ENCODE assay signal across 14 mouse cellular contexts in genomic region chr19:53538796-53539195, GRCm38 (mm10). TPM values are rescaled to one million over a fixed set of nuclear protein-coding genes. Genes with fewer than 3 reads are reported as not detected.
DNase-seq lines count a peak whose midpoint lies in the region; ATAC-seq lines count a peak whose summit lies in the region.
"Had no signal": no experiment of that assay in that cellular context is flagged by ENCODE, and none has a peak within 500 bp of the region (broad histone marks: within the 10 kb centered on the region; RNA-seq: fewer than 3 reads in every experiment).

No protein-coding gene starts in this region.

- no peaks in the 10 kb centered on the region for H3K4me1 ChIP-seq in kidney, embryonic 14.5 days (ENCODE audit: control insufficient read depth, insufficient read depth, low read length)
- H3K4me1 ChIP-seq: embryonic facial prominence, embryonic 12.5 days had no signal

- ATAC-seq in kidney, embryonic 14.5 days (ENCODE audit: low FRiP score, low TSS enrichment) = no peak
- peak; percentile 14 for ATAC-seq in activated CD4-positive, CD25-positive, alpha-beta regulatory T cell, adult 4 months

- DNase-seq in kidney, adult 18-20 months = peak; percentile 15
- peak; percentile 39 for DNase-seq in kidney, postnatal 14 days
- DNase-seq in natural killer cell, adult 2 months (ENCODE audit: low spot score in 2 of 2) = peak; percentile 46 to 51
- DNase-seq in retina, embryonic 14.5 days (ENCODE audit: low spot score) = no peak
- no peak for DNase-seq in MN1 (ENCODE audit: low spot score)
- no peak for DNase-seq in spleen, postnatal 4 days (ENCODE audit: low spot score in 2 of 2)
- DNase-seq: cerebellum, postnatal 10 days; heart, adult 2 months; heart, postnatal 4 days had no signal

- H3K9me3 ChIP-seq in kidney, embryonic 14.5 days (ENCODE audit: control insufficient read depth, low read length) = no peaks in the 10 kb centered on the region
- H3K9me3 ChIP-seq: embryonic facial prominence, embryonic 12.5 days; forebrain, embryonic 10.5 days had no signal

- H3K36me3 ChIP-seq in kidney, embryonic 14.5 days (ENCODE audit: control insufficient read depth, insufficient read depth, low read length) = peaks cover 22% of the 10 kb centered on the region; the same call in 1 of the 2 replicates

- no peak overlapping the region for H3K27ac ChIP-seq in kidney, embryonic 14.5 days (ENCODE audit: low read depth, low read length)
- H3K27ac ChIP-seq: embryonic facial prominence, embryonic 12.5 days; forebrain, embryonic 10.5 days; heart, adult 2 months; liver, embryonic 14.5 days had no signal

- H3K4me3 ChIP-seq in kidney, embryonic 14.5 days (ENCODE audit: low read length) = no peak overlapping the region
- H3K4me3 ChIP-seq: embryonic facial prominence, embryonic 12.5 days; forebrain, embryonic 10.5 days; heart, adult 2 months had no signal

- 61% methylated on average over 5 of the region's 5 CpGs for WGBS in kidney, embryonic 14.5 days

- no peak overlapping the region; the same call in 1 of the 2 replicates for H3K9ac ChIP-seq in kidney, embryonic 14.5 days (ENCODE audit: low read depth, low read length)
- H3K9ac ChIP-seq: embryonic facial prominence, embryonic 12.5 days; liver, embryonic 14.5 days had no signal

- no peaks in the 10 kb centered on the region for H3K27me3 ChIP-seq in kidney, embryonic 14.5 days (ENCODE audit: control insufficient read depth, insufficient read depth, low read length)
- H3K27me3 ChIP-seq: embryonic facial prominence, embryonic 12.5 days had no signal

- no peak overlapping the region for H3K4me2 ChIP-seq in kidney, embryonic 14.5 days (replicated peaks; ENCODE audit: low read depth, low read length)
- H3K4me2 ChIP-seq: embryonic facial prominence, embryonic 12.5 days had no signal

RNA-seq across cellular contexts. Expression of gene Dusp5, which starts 9.9 kb away (rescaled TPM):
- polyA plus RNA-seq in kidney, embryonic 14.5 days (2014; fragmentation: Nextera tagmentation; extraction: Ambion mirVana) = 11.3 and 15.6 TPM in 2 replicates
- 10 to 100 TPM; 10.2 to 11.4 TPM for polyA plus RNA-seq in activated CD4-positive, CD25-positive, alpha-beta regulatory T cell, adult 4 months (2017; shearing (Covaris generic))

RNA-seq across cellular contexts. Expression of gene Nutf2-ps1, which starts 50.1 kb away (rescaled TPM):
- 431 and 486 TPM in 2 replicates for polyA plus RNA-seq in kidney, embryonic 14.5 days (2014; fragmentation: Nextera tagmentation; extraction: Ambion mirVana)
- 100 to 1,000 TPM; 157 to 194 TPM for polyA plus RNA-seq in activated CD4-positive, CD25-positive, alpha-beta regulatory T cell, adult 4 months (2017; shearing (Covaris generic))

Comparison
In these comparisons a context has a peak if more than half of its experiments do, and no peak if none do; other contexts are left out.
1. DNase-seq: peak in kidney, adult 18-20 months (single experiment), kidney, postnatal 14 days (single experiment) and natural killer cell, adult 2 months (2 of 2); none in retina, embryonic 14.5 days (single experiment), MN1 (single experiment) and spleen, postnatal 4 days (0 of 2).